Mouse (Mus musculus): ENCODE data around the gene Il18rap. TPM values are rescaled to one million over a fixed set of nuclear protein-coding genes. Genes with fewer than 3 reads are reported as not detected.

The Il18rap gene
- total RNA-seq, 2 experiments from 2014 or later: 0.39 TPM; not detected in 1

- DNase-seq: peak; percentile 43 to 76
Observed at GRCm38 (mm10) chr1:40544650-40545049, 29.5 kb downstream of the Il18rap start.

- DNase-seq: no peak
Observed at GRCm38 (mm10) chr1:40546645-40547044, 31.5 kb downstream of the Il18rap start.

GRCm38 (mm10) chr1:40547064-40547572, 32.0 kb downstream of the Il18rap start:
- no peak for DNase-seq

GRCm38 (mm10) chr1:40547762-40548161, 32.6 kb downstream of the Il18rap start:
- DNase-seq: no peak

GRCm38 (mm10) chr1:40569374-40569773, 54.2 kb downstream of the Il18rap start:
- no peak for DNase-seq

GRCm38 (mm10) chr1:40579784-40580183, 64.6 kb downstream of the Il18rap start, which contains the start of gene Slc9a4:
TSS of gene Slc9a4 (plus strand) at chr1:40580081.
- DNase-seq: peak; percentile 8 to 49

- no peak for DNase-seq
Observed at GRCm38 (mm10) chr1:40580269-40580668, 65.1 kb downstream of the Il18rap start.

- DNase-seq: peak; percentile 4 to 11
Observed at GRCm38 (mm10) chr1:40586776-40587175, 71.6 kb downstream of the Il18rap start.

GRCm38 (mm10) chr1:40590931-40591330, 75.8 kb downstream of the Il18rap start:
- no peak for DNase-seq

GRCm38 (mm10) chr1:40597822-40598221, 82.7 kb downstream of the Il18rap start:
- DNase-seq: no peak

GRCm38 (mm10) chr1:40599661-40600060, 84.5 kb downstream of the Il18rap start:
- peak in 1 of 2 experiments; percentile 11 for DNase-seq

GRCm38 (mm10) chr1:40600394-40601327, 85.5 kb downstream of the Il18rap start:
- peak; percentile 39 to 44 for DNase-seq

Other genes starting within 250 kb of the Il18rap start
- gene Il1rl2, start 190.8 kb upstream of the Il18rap start, total RNA-seq (2021): under 1 TPM; 0.55 to 0.87 TPM
- gene Il1rl1, start 85.8 kb upstream of the Il18rap start, total RNA-seq (2021): under 1 TPM; 0.75 to 0.99 TPM
- gene Il18r1, start 49.8 kb upstream of the Il18rap start, total RNA-seq (2021): 1 to 10 TPM; 1.4 to 2.1 TPM
- under 1 TPM in 1 of 2 experiments, not detected in 1; 0.21 TPM for gene Slc9a4, start 64.7 kb downstream of the Il18rap start, total RNA-seq (2021)
- 1 to 10 TPM; 2.7 to 2.8 TPM for gene Slc9a2, start 165.2 kb downstream of the Il18rap start, total RNA-seq (2021)

Data from heart, adult 18-20 months (tissue).